ENCODE assay signal across 9 mouse cellular contexts in the genomic region with DNA sequence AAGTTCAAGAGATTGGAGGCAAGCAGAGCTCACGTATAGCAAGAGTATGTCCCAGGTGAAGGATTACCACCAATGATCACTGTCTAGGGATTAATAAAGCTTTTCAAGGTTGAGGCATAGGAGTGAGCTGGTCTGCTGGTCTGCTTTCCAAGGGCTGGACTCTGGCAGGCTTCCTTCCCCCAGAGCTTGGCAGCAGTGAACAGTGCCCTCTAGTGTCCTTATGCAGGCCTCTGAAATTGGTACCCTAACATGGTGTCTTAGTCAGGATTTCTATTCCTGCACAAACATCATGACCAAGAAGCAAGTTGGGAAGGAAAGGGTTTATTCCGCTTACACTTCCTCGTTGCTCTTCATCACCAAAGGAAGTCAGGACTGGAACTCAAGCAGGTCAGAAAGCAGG. TPM values are rescaled to one million over a fixed set of nuclear protein-coding genes. Genes with fewer than 3 reads are reported as not detected.
A peak's percentile ranks its signal among the peaks of the same experiment; 100 is the strongest.
DNase-seq lines count a peak whose midpoint lies in the region; ATAC-seq and TF ChIP-seq lines count a peak whose summit lies in the region.
"Had no signal": no experiment of that assay in that cellular context is flagged by ENCODE, and none has a peak within 500 bp of the region (broad histone marks: within the 10 kb centered on the region; RNA-seq: fewer than 3 reads in every experiment).

No protein-coding gene starts in this region.

- DNase-seq in forebrain, embryonic 14.5 days (ENCODE audit: low spot score) = peak; percentile 66
- DNase-seq in G1E (ENCODE audit: low spot score) = peak; percentile 23
- DNase-seq in cerebellum, adult 8-10 months = peak; percentile 54
- peak; percentile 5 to 55 for DNase-seq in layer of hippocampus, adult 8-10 months (ENCODE audit: low spot score in 2 of 2)
- peak; percentile 64 to 66 for DNase-seq in spleen, postnatal 36 days (ENCODE audit: low spot score in 2 of 2)

- no peaks in the 10 kb centered on the region for H3K4me1 ChIP-seq in forebrain, embryonic 14.5 days (ENCODE audit: control insufficient read depth, insufficient read depth, low read length)
- H3K4me1 ChIP-seq in forebrain, embryonic 12.5 days = no peaks in the 10 kb centered on the region
- H3K4me1 ChIP-seq in G1E (ENCODE audit: insufficient read depth, low read depth, low read length) = peaks cover 12% of the 10 kb centered on the region
- H3K4me1 ChIP-seq: lung, embryonic 15.5 days had no signal

- H3K27me3 ChIP-seq in forebrain, embryonic 14.5 days (replicated peaks; ENCODE audit: control insufficient read depth, insufficient read depth, low read length) = no peaks in the 10 kb centered on the region
- H3K27me3 ChIP-seq in forebrain, embryonic 12.5 days = no peaks in the 10 kb centered on the region
- H3K27me3 ChIP-seq in G1E (ENCODE audit: insufficient read depth, low read length) = peaks cover 11% of the 10 kb centered on the region
- H3K27me3 ChIP-seq: lung, embryonic 15.5 days had no signal

- no peak overlapping the region for H3K9ac ChIP-seq in forebrain, embryonic 14.5 days (ENCODE audit: low read length)
- no peak overlapping the region for H3K9ac ChIP-seq in forebrain, embryonic 12.5 days
- H3K9ac ChIP-seq: lung, embryonic 15.5 days had no signal

- no peak overlapping the region for H3K4me2 ChIP-seq in forebrain, embryonic 14.5 days (ENCODE audit: low read length)
- H3K4me2 ChIP-seq in forebrain, embryonic 12.5 days = no peak overlapping the region
- H3K4me2 ChIP-seq: lung, embryonic 15.5 days had no signal

- H3K9me3 ChIP-seq in forebrain, embryonic 14.5 days (replicated peaks; ENCODE audit: control insufficient read depth, low read length) = no peaks in the 10 kb centered on the region
- no peaks in the 10 kb centered on the region for H3K9me3 ChIP-seq in forebrain, embryonic 12.5 days
- no peaks in the 10 kb centered on the region for H3K9me3 ChIP-seq in G1E (replicated peaks)
- H3K9me3 ChIP-seq: lung, embryonic 15.5 days had no signal

- no peaks in the 10 kb centered on the region for H3K79me2 ChIP-seq in macrophage (ENCODE audit: inconsistent target)

- H3K36me3 ChIP-seq in forebrain, embryonic 14.5 days (ENCODE audit: control insufficient read depth, insufficient read depth, low read length) = no peaks in the 10 kb centered on the region
- no peaks in the 10 kb centered on the region for H3K36me3 ChIP-seq in forebrain, embryonic 12.5 days (replicated peaks)
- H3K36me3 ChIP-seq in G1E (replicated peaks) = no peaks in the 10 kb centered on the region
- H3K36me3 ChIP-seq in macrophage (ENCODE audit: inconsistent target) = no peaks in the 10 kb centered on the region
- H3K36me3 ChIP-seq: lung, embryonic 15.5 days had no signal

- peak; percentile 45 for TF ChIP-seq CTCF in G1E (IDR thresholded peaks at IDR 0.05; ENCODE audit: low read depth, low read length)

- no peak for ATAC-seq in forebrain, embryonic 14.5 days
- ATAC-seq in forebrain, embryonic 12.5 days (ENCODE audit: low FRiP score) = no peak
- ATAC-seq in G1E (ENCODE audit: extremely low read depth, insufficient number of reproducible peaks, low FRiP score, poor library complexity, severe bottlenecking) = peak; percentile 60
- ATAC-seq in granulocyte monocyte progenitor cell, adult 5-6 weeks (replicated peaks; ENCODE audit: poor library complexity, severe bottlenecking) = peak; percentile 60

- 47% methylated on average over 3 of the region's 3 CpGs for WGBS in forebrain, embryonic 14.5 days
- 52% methylated on average over 3 of the region's 3 CpGs for WGBS in forebrain, embryonic 12.5 days
- 40% methylated on average over 3 of the region's 3 CpGs for WGBS in macrophage (ENCODE audit: missing documents)

- no peak overlapping the region for H3K27ac ChIP-seq in forebrain, embryonic 14.5 days (ENCODE audit: low read depth, low read length)
- no peak overlapping the region for H3K27ac ChIP-seq in forebrain, embryonic 12.5 days
- peak overlapping the region; percentile 99 for H3K27ac ChIP-seq in macrophage
- H3K27ac ChIP-seq: lung, embryonic 15.5 days had no signal

- no peak overlapping the region for H3K4me3 ChIP-seq in forebrain, embryonic 14.5 days (ENCODE audit: low read depth, low read length)
- no peak overlapping the region for H3K4me3 ChIP-seq in forebrain, embryonic 12.5 days (replicated peaks)
- no peak overlapping the region for H3K4me3 ChIP-seq in G1E (ENCODE audit: low read depth, low read length)
- H3K4me3 ChIP-seq in macrophage (ENCODE audit: inconsistent target) = no peak overlapping the region
- H3K4me3 ChIP-seq: lung, embryonic 15.5 days had no signal

RNA-seq across cellular contexts. Expression of gene Fcgr2b, which starts 20.4 kb away (rescaled TPM):
- 0.52 and 1.5 TPM in 2 replicates for polyA plus RNA-seq in forebrain, embryonic 14.5 days (2014; fragmentation: Nextera tagmentation; extraction: Ambion mirVana)
- polyA plus RNA-seq in forebrain, embryonic 12.5 days (2016; fragmentation: Nextera tagmentation; extraction: Ambion mirVana) = 0.24 TPM in 1 of 2 replicates, not detected in the other
- total RNA-seq in G1E (2014; fragmentation: Nextera tagmentation) (5.5 and 5.8 TPM in 2 replicates), G1E (2017) (20.5 and 22.1 TPM in 2 replicates)
- polyA plus RNA-seq in G1E (2012) (0.24 and 0.46 TPM in 2 replicates), macrophage (2018) (372 to 843 TPM (median 791 TPM) in 3 replicates)
- 106 and 115 TPM in 2 replicates for total RNA-seq in granulocyte monocyte progenitor cell, adult 5-6 weeks (2014; fragmentation: Nextera tagmentation)
- 106 and 143 TPM in 2 replicates for total RNA-seq in granulocyte monocyte progenitor cell, adult 5-6 weeks (2017)
- total RNA-seq in layer of hippocampus, adult 8-10 months (2022) = 10 to 100 TPM in 2 of 4 experiments, 1 to 10 TPM in 2; 4.2 to 46.4 (median 21.4) TPM
- total RNA-seq in macrophage (2018; cell fraction: chromatin; rRNA removed) = 1,000 to 10,000 TPM in 14 of 26 experiments, 100 to 1,000 TPM in 12; 552 to 2,008 (median 1,011) TPM
- total RNA-seq in macrophage (2018; cell fraction: cytosol; rRNA removed) = 100 to 1,000 TPM; 224 to 730 (median 474) TPM
- total RNA-seq in macrophage (2018; cell fraction: nucleus; rRNA removed) = 1,000 to 10,000 TPM in 21 of 26 experiments, 100 to 1,000 TPM in 5; 780 to 1,818 (median 1,207) TPM

RNA-seq across cellular contexts. Expression of gene Fcgr4, which starts 22.0 kb away (rescaled TPM):
- polyA plus RNA-seq in forebrain, embryonic 14.5 days (2014; fragmentation: Nextera tagmentation; extraction: Ambion mirVana) = 0.41 and 0.50 TPM in 2 replicates
- polyA plus RNA-seq in forebrain, embryonic 12.5 days (2016; fragmentation: Nextera tagmentation; extraction: Ambion mirVana) = 0.26 and 0.31 TPM in 2 replicates
- total RNA-seq in G1E (2014; fragmentation: Nextera tagmentation) = not detected in 2 replicates
- 0.12 and 0.22 TPM in 2 replicates for total RNA-seq in G1E (2017)
- 0.03 TPM in 1 of 2 replicates, not detected in the other for polyA plus RNA-seq in G1E (2012)
- total RNA-seq in granulocyte monocyte progenitor cell, adult 5-6 weeks (2014; fragmentation: Nextera tagmentation) = 0.58 and 2.9 TPM in 2 replicates
- total RNA-seq in granulocyte monocyte progenitor cell, adult 5-6 weeks (2017) = 3.1 and 3.5 TPM in 2 replicates
- total RNA-seq in layer of hippocampus, adult 8-10 months (2022) = 1 to 10 TPM in 2 of 4 experiments, not detected in 2; 1.5 to 1.7 TPM
- total RNA-seq in macrophage (2018; cell fraction: chromatin; rRNA removed) = 10 to 100 TPM in 18 of 26 experiments, 1 to 10 TPM in 8; 2.8 to 51.5 (median 15.7) TPM
- 100 to 1,000 TPM; 164 to 540 (median 249) TPM for total RNA-seq in macrophage (2018; cell fraction: cytosol; rRNA removed)
- 100 to 1,000 TPM in 12 of 26 experiments, 10 to 100 TPM in 14; 45.3 to 292 (median 97.1) TPM for total RNA-seq in macrophage (2018; cell fraction: nucleus; rRNA removed)
- 192 to 337 TPM (median 269 TPM) in 3 replicates for polyA plus RNA-seq in macrophage (2018)

Comparison
In these comparisons a context has a peak if more than half of its experiments do, and no peak if none do; other contexts are left out.
1. ATAC-seq: peak in G1E (single experiment) and granulocyte monocyte progenitor cell, adult 5-6 weeks (single experiment); none in forebrain, embryonic 14.5 days (single experiment) and forebrain, embryonic 12.5 days (single experiment).
2. RNA of gene Fcgr2b, which starts 20.4 kb away (polyA plus RNA-seq): 372 to 843 TPM in macrophage; 0.52 to 1.5 TPM in forebrain, embryonic 14.5 days, 0.24 to 0.46 TPM in G1E and 0.24 TPM in forebrain, embryonic 12.5 days; every median in the first group is over 100 times any median in the second.
3. RNA of gene Fcgr4, which starts 22.0 kb away (polyA plus RNA-seq): 192 to 337 TPM in macrophage; 0.41 to 0.50 TPM in forebrain, embryonic 14.5 days, 0.26 to 0.31 TPM in forebrain, embryonic 12.5 days and 0.03 TPM in G1E; every median in the first group is over 100 times any median in the second.
4. Peak in every context shown above with its lines, with median percentiles within 50 percentile points of each other: DNase-seq.